Mouse (Mus musculus) midbrain, embryonic 12.5 days (tissue): ENCODE results near the gene Btbd17. TPM values are rescaled to one million over a fixed set of nuclear protein-coding genes. Genes with fewer than 3 reads are reported as not detected.
A peak's percentile ranks its signal among the peaks of the same experiment; 100 is the strongest.

ENCODE experiments used
- ATAC-seq: fragments of 200-750 bp; cut with Nextera tagmentation; 2 replicates; pipeline ENCODE4 v1.8.0; 2017; ENCODE audit warnings: low read depth, moderate TSS enrichment, moderate library complexity; ENCODE audit not compliant: low FRiP score
- H3K27ac ChIP-seq: fragments of 300-500 bp; sonication (generic); replicated peaks from 2 replicates; pipeline ENCODE4 v1.5.1; 2016; ENCODE audit warnings: mild to moderate bottlenecking
- H3K27me3 ChIP-seq: fragments of 300-500 bp; sonication (generic); 2 replicates; pipeline ENCODE4 v1.6.1; 2016; ENCODE audit warnings: mild to moderate bottlenecking
- H3K36me3 ChIP-seq: fragments of 300-500 bp; sonication (generic); 2 replicates; pipeline ENCODE4 v1.6.1; 2016
- H3K4me1 ChIP-seq: fragments of 300-500 bp; sonication (generic); 2 replicates; pipeline ENCODE4 v1.6.1; 2016
- H3K4me2 ChIP-seq: fragments of 300-500 bp; sonication (generic); replicated peaks from 2 replicates; pipeline ENCODE4 v1.6.1; 2016; ENCODE audit warnings: mild to moderate bottlenecking, moderate library complexity
- H3K4me3 ChIP-seq: fragments of 300-500 bp; sonication (generic); 2 replicates; pipeline ENCODE4 v1.5.1; 2016; ENCODE audit warnings: mild to moderate bottlenecking
- H3K9ac ChIP-seq: fragments of 300-500 bp; sonication (generic); replicated peaks from 2 replicates; pipeline ENCODE4 v1.6.1; 2016; ENCODE audit warnings: mild to moderate bottlenecking, moderate library complexity
- H3K9me3 ChIP-seq: fragments of 300-500 bp; sonication (generic); 2 replicates; pipeline ENCODE4 v1.6.1; 2016; ENCODE audit warnings: mild to moderate bottlenecking
- WGBS: fragments of 180-500 bp; shearing (Covaris S2); methylation state at CpG from one replicate; pipeline ENCODE4 v1.1.7; 2016; 5-methylcytosine and 5-hydroxymethylcytosine counted together
- polyA plus RNA-seq: library from polyadenylated mRNA; unstranded; fragments of >200 nt; fragmentation: Nextera tagmentation; extraction: Ambion mirVana; gene quantifications from 2 replicates; pipeline ENCODE4 v1.2.1, GENCODE M21; 2016

Gene Btbd17
- 61.0 and 68.5 TPM in 2 replicates for polyA plus RNA-seq

- peak; percentile 92 for ATAC-seq
- Histone ChIP-seq H3K4me3 (peak within 1 kb of the TSS; percentile 48), H3K9ac (peak within 1 kb of the TSS; percentile 68), H3K27me3 (peaks cover 35% of the 10 kb centered on the region), H3K4me1 (peaks cover 64% of the 10 kb centered on the region), H3K36me3 (0 out of 2 replicates have a peak, but pooled peaks cover under 1% of the 10 kb centered on the region), H3K4me2 (peak within 1 kb of the TSS; percentile 90), H3K27ac (peak within 1 kb of the TSS; percentile 100), H3K9me3 (no peaks in the 10 kb centered on the region)
- 2% methylated on average over 4 of the region's 4 CpGs for WGBS
Observed at GRCm38 (mm10) chr11:114795848-114796322, at the start of gene Btbd17. Btbd17 (minus strand) TSS chr11:114795945.

DNA sequence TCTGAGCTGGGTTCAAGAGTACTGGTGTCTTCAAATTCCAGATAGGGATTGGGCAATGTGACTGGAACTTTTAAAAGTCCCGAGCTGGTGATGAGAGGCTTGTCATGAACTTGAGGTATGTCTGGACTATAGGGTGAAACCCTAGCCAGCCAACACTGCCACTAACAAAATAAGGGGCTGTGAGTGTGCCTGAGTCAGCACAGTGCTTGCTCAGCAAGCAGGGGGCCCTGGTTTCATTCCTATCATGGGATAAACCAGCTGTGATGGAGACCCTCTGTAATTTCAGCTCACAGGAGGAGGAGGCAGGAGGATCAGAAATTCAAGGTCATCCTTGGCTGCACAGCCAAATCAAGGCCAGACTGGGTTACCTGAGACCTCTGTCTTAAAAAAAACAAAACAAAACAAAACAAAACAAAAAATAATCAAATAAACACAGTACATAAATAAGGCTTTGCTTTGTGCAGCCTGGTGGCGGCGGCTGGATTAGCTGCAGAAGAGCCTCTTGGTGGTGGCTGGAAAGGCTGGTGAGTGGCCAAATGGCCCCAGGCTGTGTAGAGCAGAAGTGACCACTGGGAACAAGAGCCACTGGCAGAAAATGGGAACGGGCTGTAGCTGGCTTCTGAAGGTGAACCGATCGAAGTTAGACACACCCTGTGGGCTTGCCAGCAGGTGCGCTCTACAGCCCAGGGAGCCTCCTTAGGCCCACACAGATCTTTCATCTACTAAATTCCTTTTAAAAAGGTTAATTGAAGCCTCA lies 48.9 kb upstream of the Btbd17 start:
- 71% methylated on average over 7 of the region's 7 CpGs for WGBS
- H3K4me2 ChIP-seq: no peak overlapping the region
- ATAC-seq: no peak

GRCm38 (mm10) chr11:114843818-114844463 lies 48.2 kb upstream of the Btbd17 start:
- H3K36me3 ChIP-seq: no peaks in the 10 kb centered on the region
- ATAC-seq: peak; percentile 68
- H3K4me3 ChIP-seq: no peak overlapping the region
- H3K9ac ChIP-seq: no peak overlapping the region
- peaks cover 8% of the 10 kb centered on the region for H3K27me3 ChIP-seq
- peaks cover 8% of the 10 kb centered on the region; the same call in 1 of the 2 replicates for H3K9me3 ChIP-seq
- H3K4me2 ChIP-seq: peak overlapping the region; percentile 21
- peak overlapping the region; percentile 68 for H3K27ac ChIP-seq
- WGBS: 2% methylated on average over 8 of the region's 8 CpGs
- peaks cover 10% of the 10 kb centered on the region for H3K4me1 ChIP-seq

More for the DNA sequence above, 48.9 kb upstream of the Btbd17 start:
- Histone ChIP-seq H3K4me3 (no peak overlapping the region), H3K27ac (peak overlapping the region; percentile 68; the same call in 1 of the 2 replicates), H3K27me3 (peaks cover 15% of the 10 kb centered on the region), H3K4me1 (peaks cover 10% of the 10 kb centered on the region), H3K9me3 (peaks cover 8% of the 10 kb centered on the region; the same call in 1 of the 2 replicates), H3K36me3 (no peaks in the 10 kb centered on the region), H3K9ac (no peak overlapping the region)

- ATAC-seq: no peak
- H3K9me3 ChIP-seq: no peaks in the 10 kb centered on the region
Observed at GRCm38 (mm10) chr11:114833166-114833565, 37.4 kb upstream of the Btbd17 start.

GRCm38 (mm10) chr11:114830433-114830773 lies 34.7 kb upstream of the Btbd17 start:
- no peaks in the 10 kb centered on the region for H3K36me3 ChIP-seq
- ATAC-seq: no peak
- H3K9ac ChIP-seq: peak overlapping the region; percentile 39; the same call in 1 of the 2 replicates
- H3K4me1 ChIP-seq: peaks cover 20% of the 10 kb centered on the region
- no peaks in the 10 kb centered on the region for H3K9me3 ChIP-seq
- H3K27me3 ChIP-seq: peaks cover 11% of the 10 kb centered on the region; the same call in 1 of the 2 replicates
- no peak overlapping the region; the same call in 1 of the 2 replicates for H3K4me3 ChIP-seq
- 17% methylated on average over 8 of the region's 8 CpGs for WGBS
- peak overlapping the region; percentile 57 for H3K4me2 ChIP-seq
- H3K27ac ChIP-seq: peak overlapping the region; percentile 17; the same call in 1 of the 2 replicates

More at GRCm38 (mm10) chr11:114833166-114833565, 37.4 kb upstream of the Btbd17 start:
- peaks cover 20% of the 10 kb centered on the region for H3K4me1 ChIP-seq
- no peak overlapping the region for H3K27ac ChIP-seq
- H3K36me3 ChIP-seq: no peaks in the 10 kb centered on the region
- 53% methylated on average over 5 of the region's 5 CpGs for WGBS
- no peak overlapping the region for H3K4me3 ChIP-seq
- no peak overlapping the region for H3K4me2 ChIP-seq
- H3K9ac ChIP-seq: no peak overlapping the region
- H3K27me3 ChIP-seq: peaks cover 4% of the 10 kb centered on the region; the same call in 1 of the 2 replicates

DNA sequence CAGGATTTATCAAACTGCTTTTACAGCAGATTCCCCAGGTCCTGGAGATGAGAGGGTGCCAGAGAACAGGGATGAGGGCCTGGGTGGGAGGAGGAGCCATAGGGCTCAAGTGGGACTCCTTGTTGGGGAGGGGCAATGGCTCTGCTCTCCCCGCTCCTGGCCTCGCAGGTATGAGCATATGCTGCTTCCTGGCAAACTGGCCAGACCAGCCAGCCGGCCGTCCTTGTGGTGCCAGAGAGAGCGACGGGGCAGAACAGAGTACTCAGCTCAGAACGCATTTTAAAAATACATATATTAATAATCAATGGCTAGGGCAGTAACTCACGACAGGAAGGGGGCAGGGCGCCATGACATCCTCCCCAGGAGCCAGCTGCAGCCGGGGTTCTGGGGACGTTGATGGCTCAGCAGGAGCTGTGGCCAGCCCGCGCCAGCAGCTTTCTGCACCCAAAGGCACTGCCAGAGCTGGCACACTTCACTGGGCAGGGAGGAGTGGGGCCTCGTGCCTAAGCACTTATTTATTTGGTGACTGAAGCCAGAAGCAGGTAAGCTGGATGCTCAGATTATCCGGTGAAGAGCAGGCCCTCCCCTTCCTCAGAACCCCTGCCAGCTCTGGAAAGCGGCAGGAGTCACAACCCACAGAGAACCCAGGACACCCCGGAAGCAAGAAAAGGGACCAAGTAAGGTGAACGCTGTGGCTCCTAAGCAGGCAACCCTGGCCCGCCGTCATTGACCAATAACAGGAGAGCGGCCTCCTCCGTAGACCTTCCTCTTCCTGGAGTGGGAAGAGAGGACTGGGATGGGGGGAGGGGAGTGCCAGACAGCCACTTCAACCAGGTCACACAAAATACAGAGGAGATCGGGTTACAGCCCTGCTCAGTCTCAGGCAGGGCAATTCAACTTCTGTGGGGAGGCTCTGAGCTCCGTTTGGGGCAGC lies 34.0 kb upstream of the Btbd17 start:
- H3K4me2 ChIP-seq: peak overlapping the region; percentile 57
- peak overlapping the region; percentile 31 for H3K4me3 ChIP-seq
- 9% methylated on average over 24 of the region's 24 CpGs for WGBS
- H3K9ac ChIP-seq: peak overlapping the region; percentile 39
- H3K27me3 ChIP-seq: peaks cover 11% of the 10 kb centered on the region; the same call in 1 of the 2 replicates
- H3K27ac ChIP-seq: peak overlapping the region; percentile 17; the same call in 1 of the 2 replicates
- no peaks in the 10 kb centered on the region for H3K36me3 ChIP-seq
- peaks cover 20% of the 10 kb centered on the region for H3K4me1 ChIP-seq
- peak; percentile 74 for ATAC-seq
- no peaks in the 10 kb centered on the region for H3K9me3 ChIP-seq

DNA sequence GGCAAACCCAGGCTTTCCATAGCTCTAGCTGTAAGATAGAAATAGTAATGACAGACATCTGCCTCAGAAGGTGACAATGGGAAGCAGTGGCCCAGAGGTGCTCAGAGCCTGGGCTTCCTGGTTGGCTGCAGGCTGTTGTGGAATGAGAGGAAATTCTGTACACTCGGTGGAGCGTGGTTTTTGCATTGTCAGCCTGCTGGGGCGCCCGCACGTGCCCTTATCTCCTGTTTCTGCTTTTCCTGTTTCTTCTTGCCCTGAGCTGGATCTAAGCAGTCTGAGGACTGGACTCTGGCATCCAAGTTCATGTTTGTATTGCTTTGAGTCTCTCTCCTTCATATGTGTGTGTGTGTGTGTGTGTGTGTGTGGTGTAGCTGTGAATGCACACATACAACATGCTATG lies 30.9 kb upstream of the Btbd17 start:
- H3K4me1 ChIP-seq: peaks cover 32% of the 10 kb centered on the region
- H3K36me3 ChIP-seq: no peaks in the 10 kb centered on the region
- no peak overlapping the region for H3K4me3 ChIP-seq
- no peak overlapping the region for H3K4me2 ChIP-seq
- no peak overlapping the region for H3K27ac ChIP-seq
- 63% methylated on average over 5 of the region's 5 CpGs for WGBS
- ATAC-seq: no peak
- H3K9ac ChIP-seq: no peak overlapping the region
- no peaks in the 10 kb centered on the region for H3K9me3 ChIP-seq
- H3K27me3 ChIP-seq: peaks cover 15% of the 10 kb centered on the region; the same call in 1 of the 2 replicates

- ATAC-seq: no peak
- WGBS: under 1% methylated on average over 11 of the region's 11 CpGs
- Histone ChIP-seq H3K4me3 (no peak overlapping the region), H3K9me3 (no peaks in the 10 kb centered on the region), H3K27me3 (peaks cover 12% of the 10 kb centered on the region; the same call in 1 of the 2 replicates), H3K4me2 (no peak overlapping the region), H3K4me1 (peaks cover 23% of the 10 kb centered on the region), H3K36me3 (no peaks in the 10 kb centered on the region), H3K9ac (no peak overlapping the region; the same call in 1 of the 2 replicates), H3K27ac (peak overlapping the region; percentile 25; the same call in 1 of the 2 replicates)
Observed at GRCm38 (mm10) chr11:114823199-114823725, 27.5 kb upstream of the Btbd17 start.

DNA sequence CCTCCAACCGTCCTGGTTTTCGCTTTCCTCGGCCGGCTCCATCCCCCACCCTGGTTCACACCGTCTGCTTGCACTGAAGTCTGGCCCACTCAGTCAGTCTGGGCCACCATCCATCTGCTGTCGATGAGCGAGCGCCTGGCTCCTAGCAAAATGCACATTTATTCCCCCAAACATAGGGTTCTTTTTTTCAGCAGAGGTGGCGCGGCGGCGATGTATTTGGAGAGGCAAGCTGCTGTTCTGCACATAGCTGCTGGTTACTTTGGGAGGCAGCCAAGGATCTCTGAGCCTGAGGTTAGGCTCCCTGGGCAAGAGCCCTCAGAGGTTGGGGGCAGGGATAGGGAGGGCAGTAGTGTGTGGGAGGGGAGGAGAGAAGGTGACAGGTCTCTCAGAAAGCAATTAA lies 27.0 kb upstream of the Btbd17 start:
- Histone ChIP-seq H3K4me2 (no peak overlapping the region), H3K27me3 (0 out of 2 replicates have a peak, but pooled peaks cover 11% of the 10 kb centered on the region), H3K4me3 (no peak overlapping the region), H3K36me3 (no peaks in the 10 kb centered on the region), H3K27ac (peak overlapping the region; percentile 25; the same call in 1 of the 2 replicates), H3K9ac (no peak overlapping the region), H3K4me1 (peaks cover 23% of the 10 kb centered on the region), H3K9me3 (no peaks in the 10 kb centered on the region)
- WGBS: 60% methylated on average over 12 of the region's 12 CpGs
- ATAC-seq: no peak

GRCm38 (mm10) chr11:114821325-114821724 lies 25.6 kb upstream of the Btbd17 start:
- Histone ChIP-seq H3K9ac (no peak overlapping the region), H3K27ac (no peak overlapping the region), H3K36me3 (no peaks in the 10 kb centered on the region), H3K4me1 (peaks cover 23% of the 10 kb centered on the region), H3K4me3 (no peak overlapping the region), H3K9me3 (no peaks in the 10 kb centered on the region), H3K27me3 (0 out of 2 replicates have a peak, but pooled peaks cover 11% of the 10 kb centered on the region), H3K4me2 (no peak overlapping the region)
- WGBS: 75% methylated on average over 1 of the region's 1 CpGs
- ATAC-seq: no peak

DNA sequence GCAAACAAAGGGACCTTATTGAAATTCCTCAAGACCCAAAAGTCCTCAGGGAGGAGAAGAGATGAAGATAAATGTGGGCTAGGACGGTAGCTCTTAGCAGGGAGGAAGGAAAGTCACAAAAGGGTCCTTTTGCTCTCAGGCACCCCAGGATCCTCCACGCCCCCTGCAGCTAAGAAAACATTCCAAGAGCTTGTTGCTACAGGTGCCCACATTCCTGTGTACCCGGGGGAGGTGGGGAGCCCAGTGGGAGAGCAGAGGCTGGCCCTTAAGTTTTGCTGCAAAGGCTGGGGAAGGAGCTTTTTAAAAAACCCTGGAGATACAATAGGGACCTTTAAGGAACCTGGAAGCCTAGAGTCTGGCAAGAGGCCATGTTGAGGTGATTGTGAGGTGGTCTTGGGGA lies 24.7 kb upstream of the Btbd17 start:
- 50% methylated on average over 3 of the region's 3 CpGs for WGBS
- H3K27ac ChIP-seq: no peak overlapping the region
- no peak overlapping the region for H3K4me2 ChIP-seq
- ATAC-seq: no peak
- H3K9ac ChIP-seq: no peak overlapping the region
- no peaks in the 10 kb centered on the region for H3K36me3 ChIP-seq
- H3K9me3 ChIP-seq: no peaks in the 10 kb centered on the region
- H3K4me3 ChIP-seq: no peak overlapping the region
- H3K4me1 ChIP-seq: peaks cover 23% of the 10 kb centered on the region
- H3K27me3 ChIP-seq: 0 out of 2 replicates have a peak, but pooled peaks cover 11% of the 10 kb centered on the region
